Mouse (Mus musculus) right cerebral cortex, adult 2 months (tissue): ENCODE data around the gene Wfdc1.

Source experiments
- DNase-seq, 2 experiments: peaks; one replicate each; pipeline ENCODE4 v3.0.0; 2021 to 2022; ENCODE audit warnings: low spot score in 2 of 2

Wfdc1 gene

GRCm38 (mm10) chr8:119639798-119640197, 26.4 kb upstream of the Wfdc1 start:
- DNase-seq, result no peak

- DNase-seq, result no peak
Observed at GRCm38 (mm10) chr8:119641058-119641457, 25.1 kb upstream of the Wfdc1 start.

GRCm38 (mm10) chr8:119642960-119643359, 23.2 kb upstream of the Wfdc1 start:
- no peak for DNase-seq

- no peak for DNase-seq
Observed at GRCm38 (mm10) chr8:119644429-119644960, 21.7 kb upstream of the Wfdc1 start.

- no peak for DNase-seq
Observed at GRCm38 (mm10) chr8:119644981-119645597, 21.1 kb upstream of the Wfdc1 start.

- DNase-seq, result no peak
Observed at GRCm38 (mm10) chr8:119646197-119646596, 20.0 kb upstream of the Wfdc1 start.

GRCm38 (mm10) chr8:119646846-119647245, 19.3 kb upstream of the Wfdc1 start:
- DNase-seq, result no peak

- DNase-seq, result no peak
Observed at GRCm38 (mm10) chr8:119651324-119651723, 14.8 kb upstream of the Wfdc1 start.

GRCm38 (mm10) chr8:119656709-119657464, 9.3 kb upstream of the Wfdc1 start:
- no peak for DNase-seq

GRCm38 (mm10) chr8:119661081-119661480, 5.1 kb upstream of the Wfdc1 start:
- peak in 1 of 2 experiments; percentile 9 for DNase-seq

GRCm38 (mm10) chr8:119661892-119662291, 4.3 kb upstream of the Wfdc1 start:
- DNase-seq, result no peak

- no peak for DNase-seq
Observed at GRCm38 (mm10) chr8:119663440-119663839, 2.7 kb upstream of the Wfdc1 start.

GRCm38 (mm10) chr8:119665270-119665669, 895 bp upstream of the Wfdc1 start:
- no peak for DNase-seq

- DNase-seq, result no peak
Observed at GRCm38 (mm10) chr8:119668447-119668846, 2.3 kb downstream of the Wfdc1 start.

GRCm38 (mm10) chr8:119669284-119669683, 3.1 kb downstream of the Wfdc1 start:
- no peak for DNase-seq

- DNase-seq, result no peak
Observed at GRCm38 (mm10) chr8:119670419-119671091, 4.4 kb downstream of the Wfdc1 start.

GRCm38 (mm10) chr8:119673976-119674555, 7.9 kb downstream of the Wfdc1 start:
- DNase-seq, result no peak

- no peak for DNase-seq
Observed at GRCm38 (mm10) chr8:119675457-119675856, 9.3 kb downstream of the Wfdc1 start.

GRCm38 (mm10) chr8:119676389-119676788, 10.2 kb downstream of the Wfdc1 start:
- DNase-seq, result peak; percentile 94 to 95

GRCm38 (mm10) chr8:119678138-119678843, 12.1 kb downstream of the Wfdc1 start:
- DNase-seq, result no peak

GRCm38 (mm10) chr8:119679184-119679583, 13.0 kb downstream of the Wfdc1 start:
- no peak for DNase-seq

- DNase-seq, result no peak
Observed at GRCm38 (mm10) chr8:119690602-119691001, 24.4 kb downstream of the Wfdc1 start.
